Mouse (Mus musculus) embryonic facial prominence, embryonic 12.5 days (tissue): ENCODE data around the gene Rnps1. TPM values are rescaled to one million over a fixed set of nuclear protein-coding genes. Genes with fewer than 3 reads are reported as not detected.

Experiments
- ATAC-seq: fragments of 200-750 bp; cut with Nextera tagmentation; 2 replicates; pipeline ENCODE4 v1.8.0; 2017; ENCODE audit not compliant: insufficient number of reproducible peaks, insufficient read depth, low FRiP score, low TSS enrichment
- H3K27ac ChIP-seq: fragments of 300-500 bp; sonication (generic); 2 replicates; pipeline ENCODE4 v1.5.1; 2016; ENCODE audit warnings: mild to moderate bottlenecking
- H3K27me3 ChIP-seq: fragments of 300-500 bp; sonication (generic); 2 replicates; pipeline ENCODE4 v1.6.1; 2016; ENCODE audit warnings: mild to moderate bottlenecking, moderate library complexity
- H3K36me3 ChIP-seq: fragments of 300-500 bp; sonication (generic); 2 replicates; pipeline ENCODE4 v1.6.1; 2016; ENCODE audit warnings: mild to moderate bottlenecking
- H3K4me1 ChIP-seq: fragments of 300-500 bp; sonication (generic); 2 replicates; pipeline ENCODE4 v1.6.1; 2016
- H3K4me2 ChIP-seq: fragments of 300-500 bp; sonication (generic); replicated peaks from 2 replicates; pipeline ENCODE4 v1.6.1; 2016; ENCODE audit warnings: mild to moderate bottlenecking, moderate library complexity
- H3K4me3 ChIP-seq: fragments of 300-500 bp; sonication (generic); 2 replicates; pipeline ENCODE4 v1.5.1; 2016; ENCODE audit warnings: mild to moderate bottlenecking
- H3K9ac ChIP-seq: fragments of 300-500 bp; sonication (generic); 2 replicates; pipeline ENCODE4 v1.6.1; 2016; ENCODE audit warnings: mild to moderate bottlenecking, moderate library complexity
- H3K9me3 ChIP-seq: fragments of 300-500 bp; sonication (generic); 2 replicates; pipeline ENCODE4 v1.6.1; 2016; ENCODE audit warnings: mild to moderate bottlenecking, moderate library complexity
- WGBS: fragments of 180-500 bp; shearing (Covaris S2); methylation state at CpG from one replicate; pipeline ENCODE4 v1.1.7; 2016; 5-methylcytosine and 5-hydroxymethylcytosine counted together
- polyA plus RNA-seq: library from polyadenylated mRNA; unstranded; fragments of >200 nt; fragmentation: Nextera tagmentation; extraction: Ambion mirVana; gene quantifications from 2 replicates; pipeline ENCODE4 v1.2.1, GENCODE M21; 2016

The Rnps1 gene
- polyA plus RNA-seq, 1 experiment from 2014 or later, result 336 TPM

DNA sequence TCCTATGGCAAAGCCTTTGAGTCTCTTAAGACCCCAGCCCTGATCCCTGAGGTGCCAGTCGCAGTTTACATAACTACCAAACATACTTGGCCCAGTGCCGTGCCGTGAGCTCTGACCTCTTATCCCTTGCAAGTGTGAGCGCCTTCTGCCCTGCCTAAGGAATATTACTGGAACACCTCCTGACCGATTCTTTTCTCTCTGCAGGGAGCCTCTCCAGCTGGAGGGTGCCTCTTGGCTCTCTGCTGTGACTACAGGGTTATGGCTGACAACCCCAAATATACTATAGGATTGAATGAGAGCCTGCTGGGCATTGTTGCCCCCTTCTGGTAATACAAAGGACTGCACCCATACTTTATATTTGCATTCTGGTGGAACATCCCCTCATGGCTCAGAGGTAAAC is 22.7 kb downstream of the Rnps1 start:
- Histone ChIP-seq H3K4me2 (no peak overlapping the region), H3K9me3 (no peaks in the 10 kb centered on the region), H3K27ac (no peak overlapping the region), H3K27me3 (no peaks in the 10 kb centered on the region), H3K9ac (no peak overlapping the region), H3K4me1 (no peaks in the 10 kb centered on the region), H3K36me3 (peaks cover 49% of the 10 kb centered on the region), H3K4me3 (no peak overlapping the region)
- WGBS, result 77% methylated on average over 5 of the region's 5 CpGs
- no peak for ATAC-seq

DNA sequence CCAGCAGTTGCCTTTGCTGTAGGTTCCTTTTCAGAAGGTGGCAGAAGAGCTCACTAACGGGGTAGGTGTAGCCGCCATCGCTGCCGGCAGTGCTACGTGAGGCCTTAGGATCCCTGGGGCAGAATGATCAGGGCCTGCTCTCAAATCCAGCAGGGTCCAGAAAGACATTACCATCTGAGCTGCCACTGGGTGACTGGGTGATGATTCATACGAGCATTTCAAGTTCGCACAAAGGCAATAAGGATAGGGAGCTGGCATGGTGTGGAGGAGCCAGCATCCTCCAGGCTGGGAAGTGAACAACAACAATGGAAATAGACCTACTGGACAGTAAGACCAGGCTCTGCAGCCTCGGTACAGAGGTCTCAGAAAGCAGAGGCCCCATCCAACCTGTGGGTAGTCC is 26.0 kb downstream of the Rnps1 start:
- Histone ChIP-seq H3K27me3 (no peaks in the 10 kb centered on the region), H3K4me1 (no peaks in the 10 kb centered on the region), H3K4me3 (no peak overlapping the region), H3K9me3 (no peaks in the 10 kb centered on the region), H3K4me2 (no peak overlapping the region), H3K9ac (no peak overlapping the region), H3K36me3 (peaks cover 78% of the 10 kb centered on the region), H3K27ac (no peak overlapping the region)
- WGBS, result 88% methylated on average over 8 of the region's 8 CpGs
- no peak for ATAC-seq

DNA sequence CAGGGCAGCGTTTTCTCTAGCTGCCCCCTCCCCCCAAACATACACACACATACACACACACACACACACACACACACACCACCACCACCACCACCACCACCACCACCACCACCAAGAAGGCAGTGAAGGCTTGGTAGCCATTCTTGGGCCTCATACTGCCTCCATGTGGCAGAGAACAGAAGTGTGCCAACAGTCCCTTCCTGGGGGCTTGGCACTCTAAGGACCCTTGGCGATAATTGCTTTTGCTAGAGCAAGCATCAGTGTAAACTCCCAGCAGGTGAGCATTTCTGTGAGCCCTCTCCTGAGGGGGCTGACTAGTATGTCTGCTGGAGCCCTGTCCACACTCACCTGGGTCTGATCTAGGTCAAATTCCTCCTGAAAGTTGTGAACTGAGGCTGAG is 26.8 kb downstream of the Rnps1 start:
- H3K4me3 ChIP-seq, result no peak overlapping the region
- no peak for ATAC-seq
- H3K9me3 ChIP-seq, result no peaks in the 10 kb centered on the region
- H3K4me2 ChIP-seq, result no peak overlapping the region
- no peak overlapping the region for H3K27ac ChIP-seq
- H3K4me1 ChIP-seq, result no peaks in the 10 kb centered on the region
- H3K27me3 ChIP-seq, result no peaks in the 10 kb centered on the region
- H3K9ac ChIP-seq, result no peak overlapping the region
- H3K36me3 ChIP-seq, result peaks cover 78% of the 10 kb centered on the region
- 70% methylated on average over 2 of the region's 2 CpGs for WGBS

DNA sequence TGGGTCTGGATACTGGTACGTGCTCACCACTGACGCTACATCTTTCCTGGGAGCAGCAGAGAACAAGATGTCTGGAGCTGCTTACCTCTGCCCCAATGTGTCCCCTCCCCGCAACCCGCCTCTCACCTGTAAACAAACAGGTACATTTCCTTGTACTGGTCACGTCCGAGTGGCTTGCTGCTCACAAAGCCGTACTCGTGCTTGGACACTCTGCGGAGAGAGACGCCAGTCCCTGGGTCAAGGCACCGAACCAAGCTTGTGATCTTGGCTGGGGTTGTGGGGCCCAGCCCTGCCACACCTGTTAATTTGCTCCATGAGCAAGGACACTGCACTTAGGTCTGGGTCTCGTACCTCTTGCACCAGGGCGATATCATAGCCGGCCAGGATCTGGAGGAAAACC is 27.7 kb downstream of the Rnps1 start:
- Histone ChIP-seq H3K27me3 (no peaks in the 10 kb centered on the region), H3K36me3 (peaks cover 83% of the 10 kb centered on the region), H3K9ac (no peak overlapping the region), H3K27ac (no peak overlapping the region), H3K4me1 (no peaks in the 10 kb centered on the region), H3K4me2 (no peak overlapping the region), H3K9me3 (no peaks in the 10 kb centered on the region), H3K4me3 (no peak overlapping the region)
- 87% methylated on average over 14 of the region's 14 CpGs for WGBS
- ATAC-seq, result no peak

DNA sequence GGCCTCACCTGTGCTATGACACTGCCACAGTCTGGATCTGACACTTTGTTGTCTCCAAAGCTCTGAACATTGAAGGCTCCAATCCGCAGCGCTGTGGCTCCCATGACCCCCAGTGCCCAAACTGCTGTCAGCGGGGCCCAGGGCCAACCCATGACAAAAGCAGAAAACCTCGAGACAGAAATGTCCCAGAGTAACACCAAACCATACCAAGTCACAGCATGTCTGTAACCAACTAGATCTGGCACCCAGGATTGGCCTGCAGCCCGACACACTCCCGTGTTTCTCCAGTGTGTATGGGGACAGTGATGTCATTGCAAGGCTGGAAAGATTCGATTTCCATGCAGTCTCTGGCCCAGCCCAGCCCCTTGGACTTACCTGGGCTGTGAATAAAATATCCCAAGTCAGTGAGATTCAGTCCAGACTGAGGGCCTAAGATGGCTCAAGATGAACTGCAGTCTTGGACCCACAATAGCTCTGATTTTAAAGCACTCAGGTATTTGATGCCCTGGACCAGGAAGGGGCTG is 28.3 kb downstream of the Rnps1 start, which contains the start of gene Dnase1l2:
TSS of gene Dnase1l2 (minus strand) at position 474 of the 524 bp plus-strand sequence.
- H3K4me2 ChIP-seq, result no peak within 1 kb of the TSS
- H3K27me3 ChIP-seq, result no peaks in the 10 kb centered on the region
- no peak for ATAC-seq
- H3K4me3 ChIP-seq, result no peak within 1 kb of the TSS
- no peak within 1 kb of the TSS for H3K9ac ChIP-seq
- WGBS, result 82% methylated on average over 7 of the region's 7 CpGs
- H3K9me3 ChIP-seq, result no peaks in the 10 kb centered on the region
- H3K4me1 ChIP-seq, result no peaks in the 10 kb centered on the region
- no peak within 1 kb of the TSS for H3K27ac ChIP-seq
- H3K36me3 ChIP-seq, result peaks cover 84% of the 10 kb centered on the region

DNA sequence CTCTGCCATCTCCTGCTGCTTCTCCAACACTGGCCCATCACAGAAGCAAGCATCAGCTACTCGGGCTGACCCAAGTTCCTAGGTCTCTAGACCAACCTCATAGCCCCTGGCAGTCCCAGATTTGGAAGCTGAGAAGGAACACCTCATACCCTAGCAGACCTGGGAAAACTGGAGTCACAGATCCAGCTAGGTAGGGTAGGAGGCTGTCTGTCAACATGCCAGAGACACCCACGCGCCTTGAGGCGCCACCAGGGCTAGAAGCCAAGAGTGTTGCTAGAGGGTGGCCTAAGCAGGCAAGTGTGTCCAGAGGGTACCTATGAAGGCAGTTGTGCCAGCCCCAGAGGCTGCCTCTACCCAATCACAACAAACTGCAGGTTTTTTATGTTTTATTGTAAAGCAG is 29.0 kb downstream of the Rnps1 start:
- 90% methylated on average over 4 of the region's 4 CpGs for WGBS
- H3K27ac ChIP-seq, result no peak overlapping the region
- no peaks in the 10 kb centered on the region for H3K9me3 ChIP-seq
- no peak overlapping the region for H3K4me2 ChIP-seq
- no peaks in the 10 kb centered on the region for H3K4me1 ChIP-seq
- H3K4me3 ChIP-seq, result no peak overlapping the region
- H3K36me3 ChIP-seq, result peaks cover 88% of the 10 kb centered on the region
- no peak for ATAC-seq
- no peaks in the 10 kb centered on the region for H3K27me3 ChIP-seq
- H3K9ac ChIP-seq, result no peak overlapping the region

DNA sequence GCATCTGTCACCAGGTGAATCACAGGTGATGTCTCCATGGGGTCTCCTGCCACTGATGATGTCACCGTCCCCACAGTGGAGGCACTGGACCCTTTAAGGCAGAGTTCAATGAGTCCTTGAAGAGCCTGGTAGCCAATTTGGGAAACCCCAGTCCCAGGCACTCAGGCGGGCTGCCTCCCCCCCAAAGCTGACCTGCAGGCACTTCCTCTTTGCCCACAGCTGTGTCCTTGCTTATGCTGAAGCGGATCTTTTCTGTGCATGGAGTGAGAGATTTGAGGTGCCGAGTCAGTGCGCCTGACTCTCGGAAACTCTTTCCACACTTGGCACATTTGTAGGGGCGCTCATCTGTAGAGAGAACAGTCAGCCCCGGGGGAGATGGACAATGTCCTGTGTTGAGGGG is 32.2 kb downstream of the Rnps1 start:
- WGBS, result 94% methylated on average over 8 of the region's 8 CpGs
- no peak overlapping the region for H3K4me3 ChIP-seq
- ATAC-seq, result no peak
- H3K9me3 ChIP-seq, result no peaks in the 10 kb centered on the region
- no peak overlapping the region for H3K27ac ChIP-seq
- H3K9ac ChIP-seq, result no peak overlapping the region; the same call in 1 of the 2 replicates
- H3K4me1 ChIP-seq, result no peaks in the 10 kb centered on the region
- H3K36me3 ChIP-seq, result peaks cover 94% of the 10 kb centered on the region
- H3K4me2 ChIP-seq, result no peak overlapping the region
- no peaks in the 10 kb centered on the region for H3K27me3 ChIP-seq

DNA sequence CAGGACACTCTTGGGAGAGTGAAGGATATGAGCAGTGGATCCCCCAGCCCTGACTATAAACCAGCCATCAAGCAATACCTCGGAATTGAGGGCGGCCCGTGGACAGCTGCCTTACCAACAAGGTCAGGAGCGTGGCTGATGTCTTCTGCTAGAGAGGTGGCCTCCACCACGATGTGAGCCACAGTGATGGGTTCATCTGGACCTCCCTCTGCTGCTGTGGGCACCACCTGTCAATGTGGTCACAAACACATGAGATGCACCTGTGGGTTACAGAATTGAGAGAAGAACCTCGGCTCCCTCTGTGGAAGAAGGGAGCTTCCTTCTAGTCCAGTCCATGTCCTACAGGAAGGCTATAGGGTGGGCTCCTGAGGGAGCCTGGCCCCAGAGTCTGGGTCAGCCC is 35.1 kb downstream of the Rnps1 start:
- peaks cover 73% of the 10 kb centered on the region for H3K36me3 ChIP-seq
- no peak overlapping the region for H3K4me3 ChIP-seq
- no peaks in the 10 kb centered on the region for H3K9me3 ChIP-seq
- whole genome bisulfite sequencing, result 91% methylated on average over 6 of the region's 6 CpGs
- no peak for ATAC-seq
- H3K27me3 ChIP-seq, result no peaks in the 10 kb centered on the region
- H3K4me1 ChIP-seq, result peaks cover 9% of the 10 kb centered on the region; the same call in 1 of the 2 replicates
- H3K27ac ChIP-seq, result no peak overlapping the region
- no peak overlapping the region for H3K4me2 ChIP-seq
- H3K9ac ChIP-seq, result no peak overlapping the region

DNA sequence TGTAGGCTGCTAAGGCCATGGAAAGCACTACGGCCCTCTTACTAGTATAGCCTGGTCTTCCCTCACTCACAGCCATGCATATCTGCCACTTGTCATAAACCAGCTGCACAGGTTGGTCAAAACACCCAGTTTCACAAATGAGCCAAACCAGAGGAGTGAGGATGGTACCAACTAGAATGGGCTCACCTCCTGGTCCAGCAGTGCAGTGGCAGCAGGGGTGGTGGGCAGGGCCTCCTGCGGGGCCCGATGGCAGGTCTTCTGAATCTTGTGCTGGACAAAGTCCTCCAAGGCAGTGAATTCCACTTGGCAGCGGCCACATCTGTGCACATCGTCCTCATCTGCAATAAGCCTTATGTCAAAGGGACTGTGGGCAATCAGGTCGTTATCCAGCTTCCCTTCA is 36.9 kb downstream of the Rnps1 start:
- H3K36me3 ChIP-seq, result peaks cover 56% of the 10 kb centered on the region
- 94% methylated on average over 6 of the region's 6 CpGs for WGBS

DNA sequence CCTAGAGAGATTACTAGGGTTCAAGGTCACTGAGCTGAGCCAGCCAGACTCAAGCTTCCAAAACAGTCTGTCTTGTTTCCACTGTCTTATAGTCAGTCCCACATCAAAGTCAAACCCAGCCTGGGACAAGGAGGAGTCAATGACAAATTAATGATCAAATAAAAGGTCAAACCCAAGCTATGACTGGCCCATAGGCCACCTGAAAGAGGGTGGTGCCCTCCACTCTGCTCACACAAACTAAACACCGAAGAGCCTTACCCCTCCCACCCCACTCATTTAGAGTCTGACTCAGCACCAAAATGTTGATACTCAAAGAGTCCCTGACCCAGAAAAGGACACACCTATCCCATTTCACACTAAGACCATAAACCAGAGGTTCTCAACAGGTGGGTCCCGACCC is 39.0 kb downstream of the Rnps1 start:
- Histone ChIP-seq H3K4me3 (no peak overlapping the region), H3K9ac (no peak overlapping the region), H3K27me3 (no peaks in the 10 kb centered on the region), H3K27ac (no peak overlapping the region), H3K4me2 (peak overlapping the region; percentile 57; the same call in 1 of the 2 replicates), H3K36me3 (peaks cover 35% of the 10 kb centered on the region), H3K4me1 (peaks cover 12% of the 10 kb centered on the region; the same call in 1 of the 2 replicates), H3K9me3 (no peaks in the 10 kb centered on the region)
- WGBS, result 87% methylated on average over 2 of the region's 2 CpGs
- ATAC-seq, result no peak

More for the DNA sequence above, 36.9 kb downstream of the Rnps1 start:
- Histone ChIP-seq H3K27ac (no peak overlapping the region), H3K4me2 (no peak overlapping the region), H3K4me3 (no peak overlapping the region), H3K27me3 (no peaks in the 10 kb centered on the region), H3K9me3 (no peaks in the 10 kb centered on the region), H3K9ac (no peak overlapping the region; the same call in 1 of the 2 replicates), H3K4me1 (peaks cover 12% of the 10 kb centered on the region; the same call in 1 of the 2 replicates)
- ATAC-seq, result no peak

DNA sequence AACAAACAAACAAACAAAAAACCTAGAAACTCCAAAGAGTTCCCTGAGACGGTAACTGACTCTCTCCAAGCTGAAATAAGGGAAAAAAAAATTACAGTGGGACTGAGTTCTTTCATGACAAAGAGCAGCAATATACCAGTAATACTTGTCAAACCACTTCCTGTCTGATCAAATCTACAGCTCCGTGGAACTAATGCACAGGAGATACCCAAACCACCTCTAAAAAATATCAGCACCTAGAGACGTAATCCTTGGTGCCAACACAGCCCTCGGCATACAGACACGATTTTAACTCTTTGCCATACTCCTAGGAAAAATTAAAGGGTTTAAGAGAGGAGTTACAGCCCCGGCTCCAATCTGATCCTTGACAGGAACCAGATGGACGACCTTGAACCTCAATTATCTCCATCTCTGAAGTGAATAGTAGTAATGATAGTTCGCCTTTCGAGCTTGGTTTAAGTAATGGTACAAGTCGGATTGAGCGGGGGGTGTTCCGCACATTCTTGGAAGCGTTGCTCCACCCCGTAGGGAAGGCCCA is 39.9 kb downstream of the Rnps1 start:
- 5% methylated on average over 14 of the region's 14 CpGs for WGBS
- ATAC-seq, result no peak

DNA sequence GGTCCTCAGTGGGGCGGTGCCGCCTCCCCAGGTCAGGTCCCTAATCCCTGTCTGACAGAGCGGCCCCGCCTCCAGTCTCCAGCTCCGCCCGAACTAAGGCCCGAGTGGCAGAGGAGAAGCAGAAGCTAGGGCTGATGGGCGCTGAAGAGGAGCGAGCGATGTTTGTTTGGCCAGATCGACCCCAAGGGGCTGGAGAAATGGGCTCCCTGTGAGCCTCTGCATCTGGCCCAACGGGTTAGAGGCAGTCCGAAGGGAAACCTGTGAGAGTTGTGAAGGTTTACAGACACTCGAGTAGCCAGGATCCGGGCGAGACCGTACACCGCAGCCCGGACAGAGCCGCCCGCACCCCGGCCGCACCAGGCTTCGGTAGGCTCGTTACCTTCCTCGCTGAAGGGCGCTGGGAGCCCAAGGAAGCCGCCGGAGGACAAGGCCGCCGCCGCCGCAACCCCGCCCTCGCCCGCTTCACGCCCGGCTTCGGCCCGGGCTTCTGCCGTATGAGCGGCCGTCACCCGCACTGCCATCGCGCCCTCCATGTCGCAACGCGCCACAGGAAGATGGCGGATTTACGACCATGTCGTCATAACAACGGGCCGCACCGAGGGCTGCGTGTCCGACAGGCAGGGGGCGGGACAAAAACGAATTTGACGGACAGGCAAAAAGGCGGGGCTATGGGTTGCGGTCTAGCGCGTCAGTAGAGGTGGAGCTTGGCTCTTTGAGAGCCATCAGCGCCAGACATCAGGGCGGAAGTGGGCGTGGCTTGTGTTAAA is 40.6 kb downstream of the Rnps1 start:
- no peaks in the 10 kb centered on the region for H3K9me3 ChIP-seq
- H3K27me3 ChIP-seq, result no peaks in the 10 kb centered on the region
- H3K9ac ChIP-seq, result peak overlapping the region; percentile 88
- WGBS, result under 1% methylated on average over 67 of the region's 67 CpGs
- peaks cover 19% of the 10 kb centered on the region for H3K36me3 ChIP-seq
- H3K4me3 ChIP-seq, result peak overlapping the region; percentile 76
- peaks cover 12% of the 10 kb centered on the region; the same call in 1 of the 2 replicates for H3K4me1 ChIP-seq
- peak; percentile 88 for ATAC-seq
- H3K27ac ChIP-seq, result peak overlapping the region; percentile 95
- peak overlapping the region; percentile 57 for H3K4me2 ChIP-seq

More for the DNA sequence above, 39.9 kb downstream of the Rnps1 start:
- H3K4me1 ChIP-seq, result peaks cover 12% of the 10 kb centered on the region; the same call in 1 of the 2 replicates
- H3K27ac ChIP-seq, result peak overlapping the region; percentile 95
- H3K36me3 ChIP-seq, result peaks cover 25% of the 10 kb centered on the region
- H3K9me3 ChIP-seq, result no peaks in the 10 kb centered on the region
- no peaks in the 10 kb centered on the region for H3K27me3 ChIP-seq
- H3K9ac ChIP-seq, result peak overlapping the region; percentile 88
- H3K4me3 ChIP-seq, result peak overlapping the region; percentile 76
- peak overlapping the region; percentile 57 for H3K4me2 ChIP-seq
